Mouse (Mus musculus) midbrain, embryonic 11.5 days (tissue): ENCODE measurements around the gene Npb. TPM values are rescaled to one million over a fixed set of nuclear protein-coding genes. Genes with fewer than 3 reads are reported as not detected.
A peak's percentile ranks its signal among the peaks of the same experiment; 100 is the strongest.

Experiments
- ATAC-seq: fragments of 200-750 bp; cut with Nextera tagmentation; 2 replicates; pipeline ENCODE4 v1.8.0; 2017; ENCODE audit warnings: moderate TSS enrichment, moderate library complexity; ENCODE audit not compliant: low FRiP score
- DNase-seq: peaks from one replicate; pipeline ENCODE4 v3.0.0; 2015; ENCODE audit warnings: low spot score; ENCODE audit errors: missing footprints
- H3K27ac ChIP-seq: fragments of 300-500 bp; sonication (generic); 2 replicates; pipeline ENCODE4 v1.5.1; 2014; ENCODE audit warnings: low read depth, low read length
- H3K27me3 ChIP-seq: fragments of 300-500 bp; sonication (generic); 2 replicates; pipeline ENCODE4 v1.6.1; 2014; ENCODE audit warnings: mild to moderate bottlenecking, low read length, moderate library complexity, mixed read lengths; ENCODE audit not compliant: control insufficient read depth, insufficient read depth
- H3K36me3 ChIP-seq: fragments of 300-500 bp; sonication (generic); 2 replicates; pipeline ENCODE4 v1.6.1; 2014; ENCODE audit warnings: mild to moderate bottlenecking, low read length, moderate library complexity, mixed read lengths; ENCODE audit not compliant: control insufficient read depth, insufficient read depth
- H3K4me1 ChIP-seq: fragments of 300-500 bp; sonication (generic); 2 replicates; pipeline ENCODE4 v1.6.1; 2014; ENCODE audit warnings: low read length; ENCODE audit not compliant: control insufficient read depth, insufficient read depth
- H3K4me2 ChIP-seq: fragments of 300-500 bp; sonication (generic); 2 replicates; pipeline ENCODE4 v1.6.1; 2014; ENCODE audit warnings: mild to moderate bottlenecking, moderate library complexity
- H3K4me3 ChIP-seq: fragments of 300-500 bp; sonication (generic); 2 replicates; pipeline ENCODE4 v1.5.1; 2014; ENCODE audit warnings: low read depth, low read length
- H3K9ac ChIP-seq: fragments of 300-500 bp; sonication (generic); 2 replicates; pipeline ENCODE4 v1.6.1; 2014; ENCODE audit warnings: low read length
- H3K9me3 ChIP-seq: fragments of 300-500 bp; sonication (generic); 2 replicates; pipeline ENCODE4 v1.6.1; 2016; ENCODE audit warnings: low read length; ENCODE audit not compliant: control insufficient read depth
- WGBS: fragments of 180-500 bp; shearing (Covaris S2); extraction: QIAGEN DNeasy Blood & Tissue Kit; methylation state at CpG from one replicate; pipeline ENCODE4 v1.1.7; 2014; 5-methylcytosine and 5-hydroxymethylcytosine counted together
- polyA plus RNA-seq: library from polyadenylated mRNA; unstranded; fragments of >200 nt; fragmentation: Nextera tagmentation; extraction: Ambion mirVana; gene quantifications from 2 replicates; pipeline ENCODE4 v1.2.1, GENCODE M21; 2014

The Npb gene
- polyA plus RNA-seq, 1 experiment from 2014 or later: 0.38 TPM

- Histone ChIP-seq H3K27ac (peak within 1 kb of the TSS; percentile 20; the same call in 1 of the 2 replicates), H3K36me3 (peaks cover 22% of the 10 kb centered on the region), H3K27me3 (no peaks in the 10 kb centered on the region), H3K4me1 (peaks cover 10% of the 10 kb centered on the region), H3K4me3 (peak within 1 kb of the TSS; percentile 73), H3K9ac (peak within 1 kb of the TSS; percentile 82), H3K9me3 (no peaks in the 10 kb centered on the region), H3K4me2 (peak within 1 kb of the TSS; percentile 71)
- ATAC-seq: peak; percentile 95
- WGBS: under 1% methylated on average over 56 of the region's 56 CpGs
- peak; percentile 98 for DNase-seq
Measured at GRCm38 (mm10) chr11:120617519-120618112, 9.3 kb downstream of the Npb start, which contains the start of gene Pcyt2. Pcyt2 (minus strand) TSS chr11:120617936.

- Histone ChIP-seq H3K4me1 (peaks cover 10% of the 10 kb centered on the region), H3K9me3 (no peaks in the 10 kb centered on the region), H3K4me2 (no peak overlapping the region), H3K36me3 (peaks cover 22% of the 10 kb centered on the region), H3K27me3 (no peaks in the 10 kb centered on the region), H3K4me3 (no peak overlapping the region; the same call in 1 of the 2 replicates), H3K27ac (no peak overlapping the region), H3K9ac (no peak overlapping the region)
- DNase-seq: peak; percentile 61
- no peak for ATAC-seq
- 92% methylated on average over 25 of the region's 25 CpGs for WGBS
Measured at GRCm38 (mm10) chr11:120618619-120619535, 10.6 kb downstream of the Npb start.

- H3K4me3 ChIP-seq: no peak overlapping the region
- peaks cover 20% of the 10 kb centered on the region for H3K36me3 ChIP-seq
- peak; percentile 28 for DNase-seq
- WGBS: 95% methylated on average over 14 of the region's 14 CpGs
- peaks cover 16% of the 10 kb centered on the region for H3K4me1 ChIP-seq
- no peaks in the 10 kb centered on the region for H3K9me3 ChIP-seq
- H3K27me3 ChIP-seq: no peaks in the 10 kb centered on the region
- H3K9ac ChIP-seq: no peak overlapping the region
- no peak overlapping the region for H3K27ac ChIP-seq
- no peak for ATAC-seq
- no peak overlapping the region for H3K4me2 ChIP-seq
Measured at GRCm38 (mm10) chr11:120620195-120620594, 11.9 kb downstream of the Npb start.

- H3K36me3 ChIP-seq: peaks cover 23% of the 10 kb centered on the region
- no peak overlapping the region for H3K4me2 ChIP-seq
- ATAC-seq (no peak), DNase-seq (no peak)
- H3K9ac ChIP-seq: no peak overlapping the region
- no peak overlapping the region for H3K4me3 ChIP-seq
- H3K9me3 ChIP-seq: no peaks in the 10 kb centered on the region
- no peak overlapping the region for H3K27ac ChIP-seq
- 95% methylated on average over 6 of the region's 6 CpGs for WGBS
- no peaks in the 10 kb centered on the region for H3K27me3 ChIP-seq
- peaks cover 11% of the 10 kb centered on the region for H3K4me1 ChIP-seq
Measured at GRCm38 (mm10) chr11:120622805-120623204, 14.5 kb downstream of the Npb start.

GRCm38 (mm10) chr11:120623961-120624679 lies 15.8 kb downstream of the Npb start:
- Histone ChIP-seq H3K9me3 (no peaks in the 10 kb centered on the region), H3K4me2 (peak overlapping the region; percentile 97), H3K9ac (peak overlapping the region; percentile 80), H3K4me1 (peaks cover 9% of the 10 kb centered on the region), H3K36me3 (peaks cover 19% of the 10 kb centered on the region), H3K4me3 (peak overlapping the region; percentile 99), H3K27ac (peak overlapping the region; percentile 57), H3K27me3 (no peaks in the 10 kb centered on the region)
- DNase-seq (peak; percentile 89), ATAC-seq (peak; percentile 57)
- 13% methylated on average over 30 of the region's 30 CpGs for WGBS

GRCm38 (mm10) chr11:120624680-120625111 lies 16.4 kb downstream of the Npb start:
- peak overlapping the region; percentile 57 for H3K27ac ChIP-seq
- peak overlapping the region; percentile 99 for H3K4me3 ChIP-seq
- peaks cover 19% of the 10 kb centered on the region for H3K36me3 ChIP-seq
- H3K9ac ChIP-seq: peak overlapping the region; percentile 80
- H3K4me2 ChIP-seq: peak overlapping the region; percentile 97
- H3K9me3 ChIP-seq: no peaks in the 10 kb centered on the region
- DNase-seq (peak; percentile 97), ATAC-seq (peak; percentile 83)
- H3K27me3 ChIP-seq: no peaks in the 10 kb centered on the region
- H3K4me1 ChIP-seq: peaks cover 9% of the 10 kb centered on the region
- WGBS: under 1% methylated on average over 51 of the region's 53 CpGs

- Histone ChIP-seq H3K36me3 (peaks cover 14% of the 10 kb centered on the region), H3K9ac (peak within 1 kb of the TSS; percentile 80), H3K4me2 (peak within 1 kb of the TSS; percentile 97), H3K27me3 (no peaks in the 10 kb centered on the region), H3K4me3 (peak within 1 kb of the TSS; percentile 99), H3K27ac (peak within 1 kb of the TSS; percentile 57), H3K4me1 (peaks cover 12% of the 10 kb centered on the region), H3K9me3 (no peaks in the 10 kb centered on the region)
- no peak for DNase-seq
- WGBS: 21% methylated on average over 5 of the region's 5 CpGs
- ATAC-seq: peak; percentile 67
Measured at GRCm38 (mm10) chr11:120625152-120625775, 17.0 kb downstream of the Npb start, which contains the start of gene Sirt7. Sirt7 (minus strand) TSS chr11:120625240.

GRCm38 (mm10) chr11:120626785-120627467 lies 18.6 kb downstream of the Npb start:
- ATAC-seq (no peak), DNase-seq (peak; percentile 70)
- no peaks in the 10 kb centered on the region for H3K27me3 ChIP-seq
- H3K27ac ChIP-seq: no peak overlapping the region
- no peak overlapping the region for H3K4me3 ChIP-seq
- no peak overlapping the region for H3K4me2 ChIP-seq
- H3K9ac ChIP-seq: no peak overlapping the region
- no peaks in the 10 kb centered on the region for H3K9me3 ChIP-seq
- 90% methylated on average over 11 of the region's 11 CpGs for WGBS
- H3K36me3 ChIP-seq: peaks cover 7% of the 10 kb centered on the region; the same call in 1 of the 2 replicates
- peaks cover 27% of the 10 kb centered on the region for H3K4me1 ChIP-seq
